Mouse (Mus musculus) retina, adult 2 months (tissue): ENCODE measurements around the gene Hamp.

Source experiments
- DNase-seq: peaks from one replicate; pipeline ENCODE4 v3.0.0-alpha.2; 2012; ENCODE audit warnings: low read depth, low spot score

The Hamp gene

DNA sequence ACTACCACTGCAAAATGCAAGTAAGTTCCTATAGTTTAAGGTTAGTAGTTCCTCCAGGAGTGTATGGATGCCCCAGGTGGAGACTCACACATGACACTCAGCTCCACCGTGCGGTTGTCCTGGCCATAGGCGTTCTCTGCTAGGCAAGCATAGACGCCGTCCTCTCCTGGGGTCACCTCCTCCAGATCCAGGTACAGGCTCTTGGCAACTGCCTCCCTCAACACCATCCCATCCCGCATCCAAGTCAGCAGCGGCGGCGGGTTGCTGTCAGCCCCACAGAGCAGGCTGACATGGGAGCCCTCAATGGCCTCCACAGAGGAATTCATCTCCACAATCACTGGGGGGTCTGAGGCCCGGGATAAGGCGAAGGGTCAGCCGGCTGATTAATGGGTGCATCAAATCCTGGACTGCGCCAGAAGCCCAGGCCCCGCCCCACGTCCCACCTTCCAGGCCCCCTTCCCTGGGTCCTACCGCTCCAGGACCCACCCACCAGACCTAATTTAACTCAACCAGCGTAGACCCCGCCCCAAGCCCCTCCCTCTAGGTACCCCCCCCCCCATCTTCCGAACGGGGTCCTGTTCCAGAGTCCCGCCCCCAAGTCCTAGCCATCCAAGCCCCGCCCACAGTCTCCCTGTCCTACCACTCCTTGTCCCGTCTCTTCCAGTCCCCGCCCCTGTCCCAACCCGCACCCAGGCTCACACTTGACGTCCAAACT, 35.4 kb downstream of the Hamp start:
- DNase-seq = no peak

- no peak for DNase-seq
These were observed 39.8 kb downstream of the Hamp start for GRCm38 (mm10) chr7:30904042-30904441.

GRCm38 (mm10) chr7:30895217-30895616, 48.6 kb downstream of the Hamp start:
- no peak for DNase-seq

DNA sequence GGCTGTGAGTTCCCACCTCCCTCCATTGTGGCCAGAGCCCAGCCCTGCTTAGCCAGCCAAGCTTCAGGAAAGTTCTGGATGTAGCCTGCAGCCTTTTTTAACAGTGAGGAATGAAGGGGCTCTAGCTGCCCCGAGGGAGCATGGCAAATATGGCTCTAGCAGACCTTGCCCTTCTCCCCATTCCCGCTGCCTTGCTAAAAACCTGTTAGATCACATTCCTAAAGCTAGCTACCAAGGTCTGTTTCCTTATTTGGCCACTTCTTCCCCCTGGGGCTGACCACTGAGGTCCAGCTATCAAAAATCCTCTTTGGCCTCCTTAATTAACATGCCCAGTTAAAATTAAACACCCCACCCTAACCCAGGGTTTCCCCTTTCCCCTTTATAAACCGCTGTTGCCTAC, 51.3 kb downstream of the Hamp start:
- DNase-seq = no peak
